Mouse (Mus musculus) c-Kit-positive CD71-positive TER-119-negative erythroid progenitor cells, embryonic 14.5 days (primary cell): Measurements from ENCODE around the gene Cpsf6.

Source experiments
- DNase-seq: peaks from one replicate; pipeline ENCODE4 v3.0.0-alpha.2; 2013; ENCODE audit warnings: low read depth

Cpsf6 gene

GRCm38 (mm10) chr10:117379908-117380307, at the start of gene Cpsf6:
Gene Cpsf6 (minus strand): TSS chr10:117380015.
- DNase-seq, result no peak

GRCm38 (mm10) chr10:117426615-117426969, 46.8 kb upstream of the Cpsf6 start:
- DNase-seq, result no peak

- no peak for DNase-seq
Measured at GRCm38 (mm10) chr10:117425907-117426614, 46.2 kb upstream of the Cpsf6 start.

GRCm38 (mm10) chr10:117425013-117425412, 45.2 kb upstream of the Cpsf6 start:
- no peak for DNase-seq

GRCm38 (mm10) chr10:117424146-117424905, 44.5 kb upstream of the Cpsf6 start:
- no peak for DNase-seq

GRCm38 (mm10) chr10:117423025-117424002, 43.5 kb upstream of the Cpsf6 start:
- DNase-seq, result no peak

- no peak for DNase-seq
Measured at GRCm38 (mm10) chr10:117422174-117422808, 42.5 kb upstream of the Cpsf6 start.

GRCm38 (mm10) chr10:117421283-117422107, 41.7 kb upstream of the Cpsf6 start:
- no peak for DNase-seq

GRCm38 (mm10) chr10:117420502-117421282, 40.9 kb upstream of the Cpsf6 start:
- DNase-seq, result no peak

GRCm38 (mm10) chr10:117419577-117420290, 39.9 kb upstream of the Cpsf6 start:
- no peak for DNase-seq

- DNase-seq, result no peak
Measured at GRCm38 (mm10) chr10:117418668-117419237, 38.9 kb upstream of the Cpsf6 start.

- peak; percentile 76 for DNase-seq
Measured at GRCm38 (mm10) chr10:117417772-117418667, 38.2 kb upstream of the Cpsf6 start.

GRCm38 (mm10) chr10:117417470-117417767, 37.6 kb upstream of the Cpsf6 start:
- DNase-seq, result no peak

- DNase-seq, result no peak
Measured at GRCm38 (mm10) chr10:117416636-117417469, 37.0 kb upstream of the Cpsf6 start.

- DNase-seq, result no peak
Measured at GRCm38 (mm10) chr10:117416095-117416494, 36.3 kb upstream of the Cpsf6 start.

- DNase-seq, result no peak
Measured at GRCm38 (mm10) chr10:117415364-117416057, 35.7 kb upstream of the Cpsf6 start.

- no peak for DNase-seq
Measured at GRCm38 (mm10) chr10:117414726-117415125, 34.9 kb upstream of the Cpsf6 start.
